Mouse (Mus musculus): ENCODE data around the gene Ammecr1.

The Ammecr1 gene

DNA sequence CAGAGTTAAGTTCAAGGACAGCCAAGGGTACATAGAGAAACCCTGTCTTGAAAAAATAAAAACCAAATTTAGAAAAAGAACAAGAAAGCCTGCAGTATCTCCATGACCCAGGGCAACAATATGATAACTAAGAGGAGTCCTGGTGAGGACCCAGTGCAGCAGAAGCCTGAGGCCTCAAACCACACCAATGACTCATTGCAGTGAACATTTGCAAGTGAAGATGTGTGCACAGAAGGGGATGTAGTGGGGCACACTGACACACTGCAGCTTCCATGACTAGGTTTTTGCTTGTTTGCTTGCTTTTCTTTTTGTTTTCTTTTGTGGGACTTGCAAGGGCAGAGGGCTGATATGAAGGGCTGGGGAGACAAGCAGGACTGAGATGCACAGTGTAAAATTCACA, 52.3 kb downstream of the Ammecr1 start:
- no peak for DNase-seq (ENCODE audit: low spot score)

DNA sequence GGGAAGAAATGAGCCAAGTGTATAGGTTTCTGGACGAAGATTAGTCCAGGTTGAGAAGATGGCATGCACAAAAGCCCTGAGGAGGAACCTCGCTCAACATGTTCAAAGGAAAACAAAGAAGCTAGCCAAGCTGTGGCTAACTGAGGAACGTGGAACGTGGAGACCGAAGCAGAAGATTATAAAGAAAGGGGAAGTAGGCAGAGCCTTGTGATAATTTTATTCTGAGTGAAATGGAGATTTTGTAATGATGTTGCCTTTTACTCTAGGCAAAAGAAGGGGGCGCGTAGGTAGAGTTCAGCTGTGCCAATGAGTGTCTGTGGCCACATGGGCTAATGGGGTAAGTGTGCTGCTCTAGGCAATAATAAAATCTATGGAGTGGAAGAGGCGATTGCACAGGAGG, 62.7 kb downstream of the Ammecr1 start:
- no peak for DNase-seq (ENCODE audit: low spot score)

DNA sequence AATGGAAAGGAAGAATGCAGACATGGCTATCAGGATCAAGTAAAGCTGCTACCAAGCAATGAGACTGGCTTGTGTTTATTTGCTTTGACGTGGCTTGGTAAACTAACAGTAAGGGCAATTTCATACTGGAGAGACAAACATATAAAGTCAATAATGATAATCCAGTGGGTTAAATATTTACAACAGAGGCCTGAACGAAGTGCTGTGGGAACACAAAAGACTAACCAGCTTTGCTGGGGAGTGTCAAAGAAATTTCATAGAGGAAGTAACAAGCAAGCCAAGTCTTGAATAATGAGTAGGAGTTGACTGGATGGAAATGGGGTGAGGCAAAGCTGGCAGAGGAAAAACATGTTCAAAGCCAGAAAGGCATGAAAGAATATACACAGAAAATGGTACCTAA, 63.9 kb downstream of the Ammecr1 start:
- no peak for DNase-seq (ENCODE audit: low spot score)

DNA sequence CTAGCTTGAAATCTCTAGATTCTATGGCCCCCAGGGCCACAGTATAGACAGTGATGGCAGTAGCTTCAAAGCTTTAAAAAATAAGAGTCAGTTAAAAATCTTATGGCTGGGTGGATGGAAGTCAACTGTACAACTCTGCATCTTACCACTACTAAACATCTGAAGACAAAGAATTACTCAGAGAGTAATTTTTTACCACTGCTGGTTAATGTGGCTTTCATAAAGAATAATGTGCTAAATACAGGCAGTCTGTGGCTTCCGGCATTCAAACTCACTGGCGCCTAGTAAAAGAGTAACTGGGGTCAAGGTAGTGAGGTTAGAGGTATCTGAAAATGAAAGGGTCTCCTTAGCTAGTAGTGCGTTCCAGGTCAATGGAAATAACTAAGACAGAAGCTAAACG, 64.6 kb downstream of the Ammecr1 start:
- DNase-seq (ENCODE audit: low spot score): no peak

DNA sequence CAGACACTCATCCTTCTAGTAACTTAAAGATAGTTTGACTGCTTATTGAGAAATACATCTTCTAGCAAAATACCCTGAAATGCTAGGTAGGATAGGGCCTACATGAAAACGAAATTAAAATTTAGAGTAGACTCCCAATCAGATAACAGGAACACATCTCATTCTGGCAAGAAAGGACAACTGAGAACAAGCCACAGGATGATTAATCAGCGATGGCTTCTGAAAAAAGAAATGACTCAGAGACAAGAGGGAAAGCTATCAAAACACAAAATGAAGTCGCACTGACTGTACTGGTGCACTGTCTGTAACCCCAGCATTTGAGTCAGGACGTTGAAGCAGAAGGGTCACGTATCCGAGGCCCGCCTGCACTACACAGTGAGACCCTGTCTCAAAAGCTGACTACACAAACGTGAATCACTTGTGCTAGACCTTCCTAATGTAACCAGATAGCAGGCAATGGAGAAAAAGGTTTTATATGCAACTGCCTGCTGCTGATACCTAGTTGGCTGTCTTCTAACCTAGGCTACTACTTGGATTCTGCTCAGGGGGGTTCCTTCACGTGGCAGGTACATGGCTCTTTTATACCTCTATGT, 68.1 kb downstream of the Ammecr1 start:
- DNase-seq (ENCODE audit: low spot score): no peak

DNA sequence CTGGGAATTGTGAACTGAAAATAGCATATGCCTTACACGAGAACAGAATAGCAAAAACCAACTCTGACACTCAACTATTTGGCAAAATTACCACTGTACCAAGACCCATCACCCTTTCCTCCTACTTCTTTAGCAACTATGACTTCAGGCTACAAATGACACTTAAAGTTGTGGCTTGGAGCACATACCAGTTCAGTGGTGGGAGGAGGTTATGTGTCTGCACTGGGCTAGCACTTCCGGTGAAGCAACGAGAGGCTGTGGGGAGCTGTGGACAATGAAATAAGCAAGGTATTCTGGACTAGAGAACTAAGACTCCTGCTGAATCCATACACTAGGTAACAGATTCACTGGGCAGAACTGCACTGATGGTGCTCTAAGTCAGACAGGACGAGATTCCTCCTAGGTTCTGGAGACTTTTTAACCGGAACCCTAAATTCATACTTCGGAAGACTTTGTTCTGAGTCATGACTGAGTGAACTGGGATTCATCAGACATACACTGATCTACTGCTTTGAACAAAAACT, 69.0 kb downstream of the Ammecr1 start:
- no peak for DNase-seq (ENCODE audit: low spot score)

DNA sequence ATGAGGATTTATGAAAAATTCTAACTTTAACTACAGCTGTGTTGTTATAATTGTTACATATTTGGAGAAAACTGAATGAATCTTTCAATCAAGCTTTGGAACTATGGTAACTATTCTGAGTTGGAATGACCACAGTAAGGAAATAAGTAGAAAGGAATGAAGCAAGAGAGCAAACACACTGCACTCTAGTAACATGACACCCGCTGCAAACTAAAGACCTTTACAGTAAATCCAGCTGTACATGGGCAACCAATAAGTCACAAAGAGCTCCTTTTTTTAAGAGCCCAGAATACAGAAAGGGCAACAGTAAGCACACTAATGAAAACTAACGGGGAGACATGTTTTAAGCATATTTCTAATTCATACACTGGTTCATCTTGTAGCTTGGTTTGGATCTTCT, 71.2 kb downstream of the Ammecr1 start:
- DNase-seq (ENCODE audit: low spot score): no peak

DNA sequence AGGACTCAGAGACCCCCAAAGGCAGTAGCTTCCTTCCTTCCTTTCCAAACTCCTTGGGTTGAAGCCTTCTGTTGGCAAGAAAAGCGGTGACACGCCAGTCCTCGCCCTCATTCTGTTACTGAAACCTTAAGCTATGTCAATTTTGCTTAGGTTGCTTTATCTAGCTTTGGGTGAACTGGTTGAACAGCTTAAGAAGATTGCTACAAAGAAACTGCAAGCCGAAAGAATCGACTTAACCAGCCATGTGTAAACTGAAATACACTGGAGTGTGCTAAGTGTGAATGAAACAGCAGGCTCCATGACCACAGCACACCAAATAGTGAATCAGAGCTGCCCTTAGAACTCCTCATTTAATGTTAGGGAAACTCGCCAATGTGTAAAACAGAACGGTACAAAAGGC, 80.6 kb downstream of the Ammecr1 start:
- no peak for DNase-seq (ENCODE audit: low spot score)

DNA sequence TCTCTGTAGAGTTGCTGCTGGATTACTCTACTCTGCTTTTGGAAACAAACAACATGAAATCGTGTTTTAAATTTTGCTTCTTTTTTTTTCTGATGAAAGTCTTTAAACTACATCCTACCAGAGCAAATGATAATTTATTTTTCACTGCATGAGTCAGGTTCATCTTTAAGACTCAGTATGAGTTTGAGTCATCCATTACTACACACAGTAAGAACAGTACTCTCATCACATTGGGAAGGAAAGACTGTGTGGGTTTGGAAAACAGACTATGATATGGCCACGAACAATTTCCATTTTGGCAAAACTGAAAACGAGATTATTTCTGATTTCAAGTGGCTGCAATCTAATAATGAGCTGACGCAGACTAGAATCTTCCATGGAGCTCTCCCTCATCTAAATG, 82.9 kb downstream of the Ammecr1 start:
- no peak for DNase-seq (ENCODE audit: low spot score)

DNA sequence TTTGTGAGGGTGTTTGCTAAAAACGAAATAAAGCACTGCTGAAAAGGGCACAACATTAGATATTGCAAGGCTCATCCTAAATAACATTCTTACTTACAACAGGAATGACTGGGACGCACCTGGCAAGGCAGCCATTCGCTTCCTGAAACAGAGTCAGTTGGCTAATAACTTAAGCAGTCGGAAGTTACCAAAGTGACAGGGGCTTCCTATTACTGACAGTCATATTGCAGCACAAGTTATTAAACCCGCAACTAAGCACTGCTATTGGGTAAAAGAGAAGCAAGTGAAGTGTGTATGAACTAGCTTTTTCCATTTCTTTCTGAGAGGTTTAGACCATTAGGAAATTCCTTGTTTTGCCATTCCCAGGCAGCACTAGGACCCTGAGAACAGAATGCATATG, 84.3 kb downstream of the Ammecr1 start:
- no peak for DNase-seq (ENCODE audit: low spot score)

DNA sequence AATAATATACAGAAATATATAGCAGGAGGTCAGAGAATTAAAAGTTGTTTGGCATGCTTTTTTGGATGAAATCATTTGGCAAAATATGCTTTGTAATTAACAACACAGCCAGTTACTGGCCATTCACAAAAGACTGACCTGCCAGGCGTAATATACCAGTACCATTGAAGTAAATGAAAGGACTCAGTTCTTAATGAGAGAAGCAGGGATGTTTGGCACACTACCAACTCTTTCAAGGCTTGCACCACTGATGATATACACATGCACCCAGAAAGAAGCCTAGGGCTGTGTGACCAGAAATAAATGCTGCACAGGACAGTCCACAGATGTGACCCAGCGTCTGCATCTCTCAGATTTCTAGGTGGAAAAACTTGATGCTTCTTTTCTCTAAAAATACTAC, 96.7 kb downstream of the Ammecr1 start:
- DNase-seq (ENCODE audit: low spot score): no peak

DNA sequence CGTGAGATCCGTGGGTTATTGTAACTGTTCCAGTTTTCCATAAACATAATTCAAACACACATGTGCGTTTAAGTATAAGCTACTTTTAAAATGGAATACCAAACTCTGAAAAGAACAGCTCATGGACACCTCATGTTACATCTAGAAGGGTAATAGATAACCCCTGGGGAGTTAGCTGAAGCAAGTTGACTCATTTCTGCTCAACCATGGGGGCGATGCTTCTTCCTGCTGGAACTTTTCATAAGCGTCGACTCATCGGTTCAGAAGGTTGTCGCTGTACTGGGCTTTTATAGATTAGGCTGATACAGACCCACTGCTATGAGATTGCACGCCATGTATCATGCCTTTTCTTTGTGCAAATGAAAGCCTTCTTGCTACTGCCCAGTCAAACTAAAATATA, 118.5 kb downstream of the Ammecr1 start:
- DNase-seq (ENCODE audit: low spot score): no peak

DNA sequence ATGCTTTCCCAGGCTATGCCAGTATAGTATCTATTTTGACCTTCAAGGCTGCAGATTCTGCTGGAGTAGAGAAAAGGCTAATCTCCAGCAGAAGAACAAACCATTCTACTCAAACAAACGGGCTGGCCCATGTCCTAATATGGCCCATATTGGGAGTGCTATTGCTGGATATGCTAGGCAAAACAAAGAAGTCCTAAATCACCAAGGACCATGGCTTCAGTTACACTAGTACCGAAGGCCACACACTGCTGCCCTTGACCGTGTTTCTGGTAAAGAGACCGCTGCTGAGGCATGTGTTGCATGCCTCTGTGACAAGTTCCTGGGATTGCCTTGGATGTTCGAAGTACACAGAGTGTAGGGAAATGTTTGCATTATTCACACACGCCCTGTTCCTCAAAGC, 120.3 kb downstream of the Ammecr1 start:
- DNase-seq (ENCODE audit: low spot score): no peak

DNA sequence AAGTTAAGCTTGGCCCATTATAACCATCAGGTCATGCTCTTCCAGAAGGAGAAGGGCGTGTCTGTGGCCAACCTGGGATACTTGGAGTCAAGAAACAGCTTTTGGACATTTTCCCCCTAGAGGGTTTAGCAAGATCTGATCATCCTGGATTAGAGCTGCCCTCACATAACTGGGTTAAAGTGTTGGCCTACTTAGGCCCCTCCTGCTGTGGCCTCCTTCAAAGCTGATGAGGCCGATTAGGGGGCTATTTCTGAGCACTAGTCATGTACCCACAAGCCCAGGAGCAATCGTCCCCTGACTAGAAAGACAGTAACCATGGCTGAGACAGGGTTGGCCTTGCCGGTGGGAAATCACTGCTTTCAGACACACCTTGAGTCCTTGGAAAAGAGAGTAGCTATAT, 124.6 kb downstream of the Ammecr1 start:
- DNase-seq (ENCODE audit: low spot score): no peak

DNA sequence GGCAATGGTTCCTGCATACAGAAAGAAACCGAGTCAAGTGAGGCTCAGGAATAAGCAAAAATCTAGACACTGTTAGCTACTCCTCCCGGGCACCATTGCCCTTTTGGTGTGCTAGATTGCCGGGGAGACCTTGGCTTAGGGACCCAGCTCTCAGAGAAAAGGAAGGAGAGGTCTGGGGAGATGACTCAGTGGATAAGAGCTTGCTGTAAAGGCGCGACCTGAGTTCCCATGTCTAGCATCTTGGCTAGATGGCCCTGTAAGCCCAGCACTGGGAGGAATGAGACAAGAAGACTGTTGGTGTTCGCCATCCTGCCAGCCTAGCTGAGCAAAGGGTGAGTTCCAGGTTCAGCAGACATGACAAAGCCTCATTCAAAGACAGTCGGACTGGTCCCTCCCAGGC, 127.1 kb downstream of the Ammecr1 start:
- DNase-seq (ENCODE audit: low spot score): no peak

DNA sequence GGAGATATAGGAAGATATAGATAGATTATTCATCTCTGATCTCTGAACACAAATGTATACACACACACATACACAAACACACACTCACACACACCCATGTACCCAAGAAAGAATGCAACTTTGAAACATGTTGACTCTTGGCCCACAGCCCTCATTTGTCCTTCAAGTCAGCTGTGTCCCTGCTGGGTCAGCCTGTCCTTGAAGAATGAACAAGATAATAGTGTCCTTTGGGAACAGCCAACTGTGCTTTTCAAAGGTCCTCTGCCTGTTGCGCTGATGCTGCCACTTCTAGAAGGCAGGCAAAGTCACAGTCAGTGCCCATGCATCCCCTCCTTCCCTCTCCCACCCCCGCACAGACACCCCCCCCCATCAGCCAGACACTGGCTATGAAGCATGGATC, 127.7 kb downstream of the Ammecr1 start:
- DNase-seq (ENCODE audit: low spot score): no peak

DNA sequence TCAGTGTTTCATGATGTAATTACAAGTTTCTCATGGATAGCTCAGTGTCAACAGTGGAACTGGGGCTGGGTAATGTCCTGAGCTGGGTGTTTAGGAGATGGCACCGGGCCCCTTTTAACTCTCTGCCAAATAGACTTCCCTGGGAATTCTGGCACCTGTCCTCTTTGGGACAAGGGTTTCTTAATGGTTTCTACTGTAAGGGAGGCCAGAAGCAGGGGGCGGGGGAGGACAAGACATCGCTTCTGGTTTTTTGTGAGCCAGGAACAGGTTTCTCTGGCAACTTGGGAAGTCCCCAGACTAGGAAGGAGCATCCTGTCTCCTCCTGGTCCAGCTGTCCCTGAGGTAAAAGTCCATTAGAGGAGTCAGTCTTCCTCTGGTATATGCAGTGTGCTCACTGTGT, 129.2 kb downstream of the Ammecr1 start:
- no peak for DNase-seq (ENCODE audit: low spot score)

DNA sequence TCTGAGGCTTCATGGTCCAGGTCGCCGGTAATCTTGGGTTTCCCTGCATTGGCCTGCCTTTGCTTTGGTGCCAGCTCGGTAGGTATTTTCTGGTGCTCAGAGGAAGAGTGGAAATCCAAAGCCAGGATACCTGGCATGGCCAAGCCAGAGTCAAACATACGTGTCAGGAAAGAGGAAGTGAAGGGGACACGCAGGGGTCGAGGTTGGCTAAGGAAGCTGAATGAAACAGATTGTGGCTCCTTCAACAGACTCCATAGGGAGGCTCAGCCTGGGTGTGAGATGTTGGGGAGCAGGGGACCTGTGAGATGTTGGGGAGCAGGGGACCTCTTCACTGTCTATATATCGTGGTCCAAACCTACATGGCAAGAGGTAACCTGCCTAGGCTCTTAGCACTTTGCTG, 130.1 kb downstream of the Ammecr1 start:
- DNase-seq (ENCODE audit: low spot score): no peak

DNA sequence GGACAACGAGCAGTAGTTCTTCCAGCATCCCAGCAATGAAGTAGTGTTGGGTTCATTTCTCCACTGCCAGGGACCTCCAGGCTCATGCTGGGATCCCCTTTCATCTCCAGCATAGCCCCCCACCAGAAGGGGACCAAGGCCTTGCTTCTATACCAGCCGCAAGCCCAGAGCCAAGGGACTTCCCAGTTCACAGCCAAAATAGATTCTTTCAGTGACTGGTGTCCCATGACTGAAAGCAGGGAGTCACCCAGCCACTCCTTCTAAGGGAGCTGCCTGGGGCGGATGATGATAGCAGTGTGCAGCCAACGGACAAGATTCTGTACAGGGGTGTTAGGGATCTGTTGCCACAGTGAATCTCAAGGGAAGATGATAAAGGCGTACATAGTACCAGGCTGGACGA, 131.7 kb downstream of the Ammecr1 start:
- no peak for DNase-seq (ENCODE audit: low spot score)

DNA sequence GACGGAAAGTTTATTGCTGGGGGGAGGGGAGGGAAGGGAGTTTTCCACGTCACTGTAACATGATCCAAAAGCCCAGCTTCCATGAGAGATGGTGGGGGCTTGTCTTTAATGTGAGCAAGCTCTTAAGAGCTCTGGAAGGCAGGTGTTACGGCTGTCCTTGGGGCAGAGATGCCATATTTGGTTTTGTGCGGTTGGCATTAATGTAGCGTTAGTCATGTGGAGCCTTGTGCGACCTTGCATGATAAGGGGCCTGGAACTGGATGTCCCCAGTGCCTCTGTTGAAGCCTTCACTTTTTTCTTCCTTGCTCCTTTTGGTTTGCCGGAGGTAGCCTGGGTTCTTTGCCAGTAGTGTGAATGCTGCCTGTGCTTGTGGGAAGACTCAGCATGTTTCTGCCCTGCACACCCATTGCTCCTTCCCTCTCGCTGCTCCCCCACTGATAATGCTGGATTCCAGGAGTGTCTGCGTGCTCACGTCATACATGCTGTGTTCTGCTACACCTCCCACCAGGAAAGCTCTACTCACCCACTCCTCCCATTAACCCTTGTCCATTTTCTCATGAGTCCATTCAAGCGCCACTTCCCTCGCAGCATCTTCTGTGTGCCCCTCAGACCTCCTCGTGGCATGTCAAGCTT, 133.2 kb downstream of the Ammecr1 start:
- DNase-seq (ENCODE audit: low spot score): no peak

DNA sequence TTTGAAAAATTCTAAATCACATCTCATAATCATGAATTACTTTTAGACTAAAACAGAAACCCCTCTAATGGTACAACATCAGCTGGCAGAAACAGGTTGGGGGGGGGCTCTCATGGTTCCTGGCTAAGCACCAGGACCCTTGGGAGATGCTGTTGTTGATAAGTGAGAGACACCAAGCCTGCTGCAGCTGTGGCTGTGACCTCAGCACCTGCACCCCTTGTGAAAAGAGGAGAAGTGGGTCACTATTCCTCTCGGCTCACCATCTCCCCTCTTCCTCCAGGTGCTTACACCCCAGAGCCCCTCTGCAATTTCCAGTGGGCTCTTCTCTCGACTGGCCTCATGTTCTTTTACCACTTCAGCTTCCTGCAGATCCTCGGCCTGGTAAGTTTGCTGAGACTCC, 134.3 kb downstream of the Ammecr1 start:
- DNase-seq (ENCODE audit: low spot score): no peak

DNA sequence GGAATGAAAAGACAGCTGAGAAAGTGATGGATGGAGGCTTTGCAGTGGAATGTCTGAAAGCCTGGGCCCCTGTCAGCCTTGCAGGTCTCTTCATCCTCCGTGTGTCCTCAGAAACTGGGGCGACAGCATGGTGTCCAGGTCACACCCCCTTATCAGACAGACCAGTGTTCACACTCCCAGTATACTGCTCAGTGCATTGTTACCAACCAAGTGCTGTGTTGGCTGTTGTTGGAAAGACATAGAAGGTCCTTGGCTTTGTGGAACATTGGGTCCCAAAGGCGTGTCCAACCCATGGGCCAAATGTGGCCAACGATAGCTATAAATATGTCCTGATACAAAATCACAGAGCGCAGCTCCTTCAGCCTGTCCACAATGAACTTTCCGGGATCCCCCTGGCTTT, 136.0 kb downstream of the Ammecr1 start:
- no peak for DNase-seq (ENCODE audit: low spot score)

DNA sequence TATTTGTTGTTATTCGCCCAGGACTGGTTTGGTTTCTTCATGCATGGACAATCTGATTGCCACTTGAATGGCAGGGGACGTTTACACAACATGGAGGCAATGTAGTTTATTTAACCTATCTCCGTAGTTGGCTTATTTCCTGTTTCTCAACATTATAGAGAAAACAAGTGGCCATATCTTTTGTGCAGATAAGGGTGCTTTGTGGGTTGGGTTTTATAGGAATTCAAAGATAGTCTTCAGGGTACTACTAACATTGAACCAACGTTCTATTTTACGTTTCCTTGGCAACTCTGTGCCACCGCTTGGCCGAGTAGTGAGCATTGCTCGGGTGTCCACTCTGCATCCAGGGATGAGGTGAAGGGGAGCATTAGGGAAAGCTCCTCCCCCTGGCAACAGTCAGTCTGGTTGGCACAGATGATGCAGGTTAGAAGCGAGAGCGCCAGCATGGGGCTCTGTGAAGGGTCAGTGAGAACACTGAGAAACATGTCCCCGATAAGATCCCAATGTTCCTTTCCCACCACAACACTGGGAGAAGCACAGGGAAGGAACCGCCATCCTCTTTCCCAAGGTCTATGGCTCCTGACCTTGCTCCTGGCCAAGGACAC, 136.6 kb downstream of the Ammecr1 start:
- no peak for DNase-seq (ENCODE audit: low spot score)

DNA sequence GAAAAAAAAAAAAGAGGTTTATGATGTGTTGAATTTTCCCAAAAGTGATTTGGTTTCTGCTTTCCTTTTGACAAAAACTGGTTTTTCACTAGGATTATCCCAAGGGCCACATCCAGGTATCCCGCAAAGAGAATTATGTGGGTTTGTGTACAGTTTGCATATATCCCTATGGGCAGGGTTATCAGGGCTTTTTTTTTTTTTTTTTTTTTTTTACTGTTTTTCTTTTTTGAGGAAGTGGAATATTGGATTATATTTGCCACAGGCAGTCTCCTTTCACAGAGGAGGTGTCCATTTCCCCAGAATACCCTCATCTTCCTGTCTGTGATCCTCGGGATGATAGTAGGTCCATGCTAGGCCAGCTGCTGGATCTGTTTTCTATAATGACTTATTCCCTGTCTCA, 137.3 kb downstream of the Ammecr1 start:
- no peak for DNase-seq (ENCODE audit: low spot score)

Measured in embryo, embryonic 10.5 days (tissue).